Comparison of ENCODE assay signal across 20 mouse cellular contexts in genomic region chr13:104095955-104096354, GRCm38 (mm10).
"Had no signal": no experiment of that assay in that cellular context is flagged by ENCODE, and none has a peak within 500 bp of the region (broad histone marks: within the 10 kb centered on the region; RNA-seq: fewer than 3 reads in every experiment).

No protein-coding gene starts in this region.

- H3K4me1 ChIP-seq: liver, embryonic 13.5 days; midbrain, embryonic 15.5 days; neural tube, embryonic 13.5 days had no signal

- H3K9me3 ChIP-seq: liver, embryonic 13.5 days; liver, embryonic 15.5 days; megakaryocyte, embryonic 14.5 days; midbrain, embryonic 13.5 days; midbrain, embryonic 15.5 days; neural tube, embryonic 13.5 days; neural tube, embryonic 15.5 days had no signal

- H3K4me3 ChIP-seq: liver, embryonic 13.5 days; liver, embryonic 15.5 days; midbrain, embryonic 13.5 days; midbrain, embryonic 15.5 days; neural tube, embryonic 13.5 days; neural tube, embryonic 15.5 days had no signal

- DNase-seq: liver; liver, embryonic 13.5 days; liver, postnatal 0 days; retina, postnatal 1 day; right cerebral cortex, adult 18-20 months; right cerebral cortex, postnatal 25 days; right cerebral cortex, postnatal 4 days; spleen, adult 18-20 months; thymus, adult 18-20 months; thymus, postnatal 14 days; thymus, postnatal 36 days had no signal

- H3K27ac ChIP-seq: liver, embryonic 13.5 days; liver, embryonic 15.5 days; macrophage; midbrain, embryonic 13.5 days; midbrain, embryonic 15.5 days; neural tube, embryonic 13.5 days; neural tube, embryonic 15.5 days had no signal

- ATAC-seq: liver, postnatal 0 days; midbrain, embryonic 13.5 days; midbrain, embryonic 15.5 days had no signal

- H3K27me3 ChIP-seq: liver, embryonic 13.5 days; liver, embryonic 15.5 days; megakaryocyte, embryonic 14.5 days; midbrain, embryonic 13.5 days; midbrain, embryonic 15.5 days; neural tube, embryonic 13.5 days; neural tube, embryonic 15.5 days had no signal

- H3K9ac ChIP-seq: liver, embryonic 13.5 days; liver, embryonic 15.5 days; liver, postnatal 0 days; midbrain, embryonic 13.5 days; midbrain, embryonic 15.5 days; neural tube, embryonic 13.5 days; neural tube, embryonic 15.5 days had no signal

- H3K4me2 ChIP-seq: liver, embryonic 11.5 days; liver, embryonic 13.5 days; liver, embryonic 15.5 days; midbrain, embryonic 11.5 days; midbrain, embryonic 13.5 days; midbrain, embryonic 15.5 days; neural tube, embryonic 13.5 days; neural tube, embryonic 15.5 days had no signal

- H3K36me3 ChIP-seq: liver, embryonic 13.5 days; liver, embryonic 15.5 days; midbrain, embryonic 15.5 days; neural tube, embryonic 13.5 days; neural tube, embryonic 15.5 days had no signal
